Mouse (Mus musculus) neural tube, embryonic 12.5 days (tissue): Measurements from ENCODE around the gene Usp32. TPM values are rescaled to one million over a fixed set of nuclear protein-coding genes. Genes with fewer than 3 reads are reported as not detected.
A peak's percentile ranks its signal among the peaks of the same experiment; 100 is the strongest.

Source experiments
- ATAC-seq: fragments of 200-750 bp; cut with Nextera tagmentation; 2 replicates; pipeline ENCODE4 v1.8.0; 2017; ENCODE audit warnings: low read depth, mild to moderate bottlenecking, moderate TSS enrichment, moderate library complexity; ENCODE audit not compliant: low FRiP score
- H3K27ac ChIP-seq: fragments of 300-500 bp; sonication (generic); 2 replicates; pipeline ENCODE4 v1.5.1; 2016
- H3K27me3 ChIP-seq: fragments of 300-500 bp; sonication (generic); replicated peaks from 2 replicates; pipeline ENCODE4 v1.6.1; 2016; ENCODE audit warnings: mild to moderate bottlenecking
- H3K36me3 ChIP-seq: fragments of 300-500 bp; sonication (generic); 2 replicates; pipeline ENCODE4 v1.6.1; 2016; ENCODE audit warnings: mild to moderate bottlenecking
- H3K4me1 ChIP-seq: fragments of 300-500 bp; sonication (generic); 2 replicates; pipeline ENCODE4 v1.6.1; 2016
- H3K4me2 ChIP-seq: fragments of 300-500 bp; sonication (generic); replicated peaks from 2 replicates; pipeline ENCODE4 v1.6.1; 2016; ENCODE audit warnings: mild to moderate bottlenecking
- H3K4me3 ChIP-seq: fragments of 300-500 bp; sonication (generic); 2 replicates; pipeline ENCODE4 v1.5.1; 2016
- H3K9ac ChIP-seq: fragments of 300-500 bp; sonication (generic); 2 replicates; pipeline ENCODE4 v1.6.1; 2016; ENCODE audit warnings: mild to moderate bottlenecking
- H3K9me3 ChIP-seq: fragments of 300-500 bp; sonication (generic); 2 replicates; pipeline ENCODE4 v1.6.1; 2016; ENCODE audit warnings: mild to moderate bottlenecking
- WGBS: fragments of 180-500 bp; shearing (Covaris S2); methylation state at CpG from one replicate; pipeline ENCODE4 v1.1.7; 2016; 5-methylcytosine and 5-hydroxymethylcytosine counted together
- polyA plus RNA-seq: library from polyadenylated mRNA; unstranded; fragments of >200 nt; fragmentation: Nextera tagmentation; extraction: Ambion mirVana; gene quantifications from 2 replicates; pipeline ENCODE4 v1.2.1, GENCODE M21; 2016

Usp32 gene
- polyA plus RNA-seq, 1 experiment from 2014 or later, result 9.4 TPM

DNA sequence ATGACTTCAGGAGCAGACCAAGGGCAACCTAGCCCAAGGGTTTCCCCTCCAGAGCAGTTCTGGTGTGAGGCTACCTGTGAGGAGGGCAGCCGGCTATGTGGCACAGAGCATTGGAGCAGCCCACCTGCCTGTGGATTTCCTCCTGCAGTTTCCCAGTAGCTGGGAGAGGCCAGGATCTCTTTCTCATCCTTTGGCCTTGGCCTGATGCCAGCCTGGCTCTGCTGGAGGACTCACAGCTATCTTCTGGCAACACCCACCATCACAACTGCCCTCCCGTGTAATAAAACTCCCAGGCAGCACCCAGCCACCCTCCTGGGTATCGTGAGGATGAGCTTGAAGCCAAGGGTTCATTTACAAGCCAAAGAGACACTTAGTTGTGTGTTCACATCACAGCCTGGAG is 167.9 kb downstream of the Usp32 start:
- Histone ChIP-seq H3K4me2 (no peak overlapping the region), H3K9me3 (no peaks in the 10 kb centered on the region), H3K4me3 (no peak overlapping the region), H3K4me1 (peaks cover 7% of the 10 kb centered on the region), H3K27ac (no peak overlapping the region), H3K27me3 (no peaks in the 10 kb centered on the region), H3K9ac (no peak overlapping the region), H3K36me3 (no peaks in the 10 kb centered on the region)
- WGBS, result 60% methylated on average over 3 of the region's 3 CpGs
- no peak for ATAC-seq

GRCm38 (mm10) chr11:84968775-84969174 is 171.2 kb downstream of the Usp32 start:
- no peak overlapping the region for H3K27ac ChIP-seq
- peaks cover 13% of the 10 kb centered on the region for H3K4me1 ChIP-seq
- H3K36me3 ChIP-seq, result no peaks in the 10 kb centered on the region
- no peak overlapping the region for H3K4me3 ChIP-seq
- H3K27me3 ChIP-seq, result no peaks in the 10 kb centered on the region
- ATAC-seq, result no peak
- 66% methylated on average over 6 of the region's 6 CpGs for WGBS
- no peaks in the 10 kb centered on the region for H3K9me3 ChIP-seq
- no peak overlapping the region for H3K9ac ChIP-seq
- H3K4me2 ChIP-seq, result no peak overlapping the region

GRCm38 (mm10) chr11:84968309-84968708 is 171.7 kb downstream of the Usp32 start:
- WGBS, result 84% methylated on average over 4 of the region's 4 CpGs
- no peaks in the 10 kb centered on the region for H3K9me3 ChIP-seq
- no peak overlapping the region for H3K4me2 ChIP-seq

GRCm38 (mm10) chr11:84967113-84967512 is 172.8 kb downstream of the Usp32 start:
- Histone ChIP-seq H3K27me3 (no peaks in the 10 kb centered on the region), H3K9me3 (no peaks in the 10 kb centered on the region), H3K27ac (no peak overlapping the region), H3K36me3 (no peaks in the 10 kb centered on the region), H3K4me3 (no peak overlapping the region), H3K4me2 (peak overlapping the region; percentile 20; the same call in 1 of the 2 replicates), H3K4me1 (peaks cover 13% of the 10 kb centered on the region), H3K9ac (no peak overlapping the region)
- peak; percentile 68 for ATAC-seq
- WGBS, result 15% methylated on average over 5 of the region's 5 CpGs

More at GRCm38 (mm10) chr11:84968309-84968708, 171.7 kb downstream of the Usp32 start:
- no peaks in the 10 kb centered on the region for H3K27me3 ChIP-seq
- no peak overlapping the region for H3K9ac ChIP-seq
- no peak for ATAC-seq
- H3K4me3 ChIP-seq, result no peak overlapping the region
- no peaks in the 10 kb centered on the region for H3K36me3 ChIP-seq
- no peak overlapping the region for H3K27ac ChIP-seq
- peaks cover 13% of the 10 kb centered on the region for H3K4me1 ChIP-seq

GRCm38 (mm10) chr11:84966696-84967095 is 173.3 kb downstream of the Usp32 start:
- Histone ChIP-seq H3K4me2 (no peak overlapping the region), H3K4me1 (peaks cover 13% of the 10 kb centered on the region), H3K27me3 (no peaks in the 10 kb centered on the region), H3K4me3 (no peak overlapping the region), H3K36me3 (no peaks in the 10 kb centered on the region), H3K9ac (no peak overlapping the region), H3K27ac (no peak overlapping the region), H3K9me3 (no peaks in the 10 kb centered on the region)
- 67% methylated on average over 4 of the region's 4 CpGs for WGBS
- 0 out of 2 replicates have a peak, but pooled peaks have one; percentile 7 for ATAC-seq

- H3K4me2 ChIP-seq, result no peak overlapping the region
- ATAC-seq, result no peak
- H3K27ac ChIP-seq, result no peak overlapping the region
- peaks cover 18% of the 10 kb centered on the region for H3K27me3 ChIP-seq
- H3K9me3 ChIP-seq, result no peaks in the 10 kb centered on the region
- H3K36me3 ChIP-seq, result no peaks in the 10 kb centered on the region
- 86% methylated on average over 3 of the region's 3 CpGs for WGBS
- no peak overlapping the region for H3K9ac ChIP-seq
- no peak overlapping the region for H3K4me3 ChIP-seq
- H3K4me1 ChIP-seq, result peaks cover 19% of the 10 kb centered on the region
Observed at GRCm38 (mm10) chr11:84963556-84963955, 176.4 kb downstream of the Usp32 start.

- H3K4me3 ChIP-seq, result no peak overlapping the region
- H3K36me3 ChIP-seq, result no peaks in the 10 kb centered on the region
- no peak overlapping the region for H3K9ac ChIP-seq
- H3K4me2 ChIP-seq, result no peak overlapping the region
- H3K27me3 ChIP-seq, result peaks cover 29% of the 10 kb centered on the region
- ATAC-seq, result no peak
- no peak overlapping the region for H3K27ac ChIP-seq
- WGBS, result 96% methylated on average over 4 of the region's 4 CpGs
- H3K4me1 ChIP-seq, result peaks cover 25% of the 10 kb centered on the region
- H3K9me3 ChIP-seq, result no peaks in the 10 kb centered on the region
Observed at GRCm38 (mm10) chr11:84962536-84962935, 177.4 kb downstream of the Usp32 start.

DNA sequence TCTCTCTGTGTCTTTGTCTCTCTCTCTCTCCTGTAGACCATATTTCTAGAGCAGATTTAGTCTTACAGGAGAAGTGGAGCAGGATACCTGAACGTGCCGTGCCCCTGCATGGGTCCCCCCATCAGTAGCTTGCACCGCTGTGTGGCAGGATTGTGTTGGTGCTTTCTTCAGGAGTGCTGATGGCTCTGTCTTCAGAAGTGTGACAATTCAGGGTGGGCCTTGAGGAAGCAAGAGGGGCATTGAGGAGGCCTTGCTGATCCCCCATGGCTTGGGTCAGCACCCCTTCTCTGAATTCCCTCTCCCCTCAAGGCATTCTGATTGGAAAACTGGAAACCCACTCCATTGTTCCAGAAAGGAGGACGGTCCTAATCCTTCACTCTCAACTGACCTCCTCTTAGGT is 178.4 kb downstream of the Usp32 start:
- H3K4me2 ChIP-seq, result no peak overlapping the region
- no peak overlapping the region for H3K4me3 ChIP-seq
- H3K36me3 ChIP-seq, result no peaks in the 10 kb centered on the region
- H3K9me3 ChIP-seq, result no peaks in the 10 kb centered on the region
- H3K9ac ChIP-seq, result no peak overlapping the region
- WGBS, result 92% methylated on average over 4 of the region's 4 CpGs
- peaks cover 38% of the 10 kb centered on the region for H3K27me3 ChIP-seq
- peaks cover 18% of the 10 kb centered on the region for H3K4me1 ChIP-seq
- H3K27ac ChIP-seq, result no peak overlapping the region
- ATAC-seq, result no peak

DNA sequence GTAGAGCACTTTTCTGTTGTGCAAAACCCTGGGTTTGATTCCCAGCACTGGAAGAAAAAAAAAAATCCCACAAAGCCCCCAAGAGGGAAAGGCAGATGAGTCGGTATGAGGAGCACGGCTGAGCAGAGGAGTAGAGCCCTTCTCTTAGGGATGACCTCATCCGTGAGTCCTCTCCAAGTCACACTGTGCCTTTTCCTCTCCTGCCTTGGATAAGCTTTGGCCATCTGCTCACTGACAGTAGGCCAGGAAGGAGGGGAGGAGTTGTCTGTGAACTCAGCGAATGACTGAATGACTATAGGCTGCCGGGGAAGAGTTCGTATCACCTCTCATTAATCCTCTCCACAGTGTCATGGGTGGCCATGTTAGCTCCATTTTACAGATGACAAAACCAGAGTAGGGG is 179.2 kb downstream of the Usp32 start:
- ATAC-seq, result no peak
- H3K9me3 ChIP-seq, result no peaks in the 10 kb centered on the region
- peaks cover 44% of the 10 kb centered on the region for H3K27me3 ChIP-seq
- H3K4me1 ChIP-seq, result peaks cover 17% of the 10 kb centered on the region
- no peak overlapping the region for H3K27ac ChIP-seq
- H3K36me3 ChIP-seq, result no peaks in the 10 kb centered on the region
- no peak overlapping the region for H3K4me3 ChIP-seq
- H3K9ac ChIP-seq, result no peak overlapping the region
- no peak overlapping the region for H3K4me2 ChIP-seq
- WGBS, result 80% methylated on average over 6 of the region's 6 CpGs

GRCm38 (mm10) chr11:84960291-84960690 is 179.7 kb downstream of the Usp32 start:
- Histone ChIP-seq H3K27me3 (peaks cover 44% of the 10 kb centered on the region), H3K36me3 (no peaks in the 10 kb centered on the region), H3K9me3 (no peaks in the 10 kb centered on the region), H3K4me2 (peak overlapping the region; percentile 8; the same call in 1 of the 2 replicates), H3K4me1 (peaks cover 17% of the 10 kb centered on the region), H3K4me3 (no peak overlapping the region), H3K9ac (no peak overlapping the region), H3K27ac (no peak overlapping the region)
- 48% methylated on average over 3 of the region's 3 CpGs for WGBS
- ATAC-seq, result no peak

GRCm38 (mm10) chr11:84959701-84960181 is 180.2 kb downstream of the Usp32 start:
- Histone ChIP-seq H3K4me2 (peak overlapping the region; percentile 8; the same call in 1 of the 2 replicates), H3K36me3 (no peaks in the 10 kb centered on the region), H3K9ac (no peak overlapping the region), H3K4me3 (no peak overlapping the region), H3K9me3 (no peaks in the 10 kb centered on the region), H3K27me3 (peaks cover 44% of the 10 kb centered on the region), H3K27ac (no peak overlapping the region), H3K4me1 (peaks cover 17% of the 10 kb centered on the region)
- no peak for ATAC-seq
- WGBS, result 4% methylated on average over 9 of the region's 9 CpGs

DNA sequence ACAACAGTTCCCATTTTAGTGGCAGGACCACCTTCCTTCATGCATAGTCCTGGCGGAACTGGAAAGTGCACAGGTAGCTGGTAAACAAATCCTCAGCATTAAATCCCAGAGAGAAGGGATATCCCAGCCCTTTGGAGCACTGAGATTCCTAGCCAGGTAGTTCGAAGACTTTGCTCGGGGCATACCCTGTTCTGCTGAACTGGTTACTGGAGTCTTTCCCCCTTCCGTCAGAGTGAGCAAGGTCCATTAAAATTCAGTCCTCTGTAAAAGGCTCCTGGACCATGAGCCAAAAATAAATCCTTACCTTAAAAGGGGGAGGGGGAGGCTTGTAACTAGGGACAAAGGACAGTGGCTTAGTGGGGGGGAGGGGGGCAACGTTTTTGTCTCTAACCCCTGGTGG is 180.8 kb downstream of the Usp32 start:
- H3K36me3 ChIP-seq, result no peaks in the 10 kb centered on the region
- no peak for ATAC-seq
- WGBS, result 48% methylated on average over 5 of the region's 5 CpGs

GRCm38 (mm10) chr11:84958271-84958630 is 181.7 kb downstream of the Usp32 start:
- ATAC-seq, result no peak
- peaks cover 44% of the 10 kb centered on the region for H3K27me3 ChIP-seq
- no peak overlapping the region for H3K27ac ChIP-seq
- no peaks in the 10 kb centered on the region for H3K9me3 ChIP-seq
- no peaks in the 10 kb centered on the region for H3K36me3 ChIP-seq
- peak overlapping the region; percentile 63 for H3K4me2 ChIP-seq
- 6% methylated on average over 11 of the region's 11 CpGs for WGBS
- peaks cover 17% of the 10 kb centered on the region for H3K4me1 ChIP-seq
- peak overlapping the region; percentile 25 for H3K4me3 ChIP-seq
- H3K9ac ChIP-seq, result no peak overlapping the region

More for the DNA sequence above, 180.8 kb downstream of the Usp32 start:
- Histone ChIP-seq H3K4me2 (no peak overlapping the region), H3K9me3 (no peaks in the 10 kb centered on the region), H3K27me3 (peaks cover 44% of the 10 kb centered on the region), H3K4me3 (no peak overlapping the region), H3K9ac (no peak overlapping the region), H3K4me1 (peaks cover 17% of the 10 kb centered on the region), H3K27ac (no peak overlapping the region)
